Mouse (Mus musculus) bone marrow, adult 2 months (tissue): ENCODE data around the gene Nol4l. TPM values are rescaled to one million over a fixed set of nuclear protein-coding genes. Genes with fewer than 3 reads are reported as not detected.

ENCODE experiments used
- H3K27ac ChIP-seq: fragments of 200-500 bp; 2 replicates; pipeline ENCODE4 v1.5.1; 2012; ENCODE audit warnings: low read depth, mild to moderate bottlenecking, control low read depth, inconsistent platforms, low read length; ENCODE audit not compliant: control insufficient read depth, poor library complexity, insufficient read depth
- H3K4me1 ChIP-seq: fragments of 200-500 bp; 2 replicates; pipeline ENCODE4 v1.6.1; 2011; ENCODE audit warnings: low read length; ENCODE audit not compliant: control insufficient read depth, insufficient read depth
- H3K4me3 ChIP-seq: fragments of 200-500 bp; replicated peaks from 2 replicates; pipeline ENCODE3; 2011; ENCODE audit warnings: mild to moderate bottlenecking, low read depth, low read length, control low read depth; ENCODE audit not compliant: control insufficient read depth
- CTCF ChIP-seq: fragments of 200-500 bp; IDR thresholded peaks from 2 replicates; pipeline ENCODE4 v1.5.1; 2011; ENCODE audit warnings: low read length, control low read depth; ENCODE audit not compliant: control insufficient read depth, insufficient read depth
- POLR2A ChIP-seq: fragments of 200-500 bp; IDR thresholded peaks from 2 replicates; pipeline ENCODE4 v1.6.1; 2011; ENCODE audit warnings: low read depth, mild to moderate bottlenecking, control low read depth, low read length, borderline replicate concordance; ENCODE audit not compliant: control insufficient read depth
- WGBS: fragments of 180-500 bp; shearing (Covaris S2); methylation state at CpG from one replicate; pipeline ENCODE4 v1.1.7; 2018; 5-methylcytosine and 5-hydroxymethylcytosine counted together
- polyA plus RNA-seq: library from polyadenylated mRNA; stranded (reverse); fragments of >200 nt; gene quantifications from 2 replicates; pipeline ENCODE4 v1.2.4, GENCODE M21; 2011; ENCODE audit warnings: low replicate concordance; ENCODE audit not compliant: missing spikeins, insufficient read depth, insufficient read length

Nol4l gene
- polyA plus RNA-seq, 1 experiment = 7.5 TPM

DNA sequence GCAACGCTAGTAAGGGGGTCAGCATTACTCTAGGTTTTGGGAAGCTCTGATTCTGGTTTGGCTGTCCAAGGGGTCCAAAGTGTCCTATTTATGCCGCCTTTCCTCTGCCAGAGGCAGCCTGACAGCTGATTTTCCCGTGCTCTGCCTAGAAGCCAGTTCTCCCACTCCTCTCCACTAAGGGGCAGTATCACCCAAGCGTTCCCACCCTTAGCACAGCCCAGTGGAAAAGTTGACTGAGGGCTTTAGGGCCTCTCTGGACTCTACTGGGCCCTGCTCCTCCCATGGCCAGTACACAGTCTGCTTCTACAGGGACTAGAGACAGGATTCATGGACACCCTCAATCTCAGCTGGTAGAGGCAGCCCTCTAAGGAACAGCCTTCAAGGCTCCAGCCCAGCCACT is 51.2 kb downstream of the Nol4l start:
- no peak for TF ChIP-seq POLR2A
- peak; percentile 90 for TF ChIP-seq CTCF
- WGBS = 13% methylated on average over 4 of the region's 4 CpGs
- Histone ChIP-seq H3K4me3 (no peak overlapping the region), H3K27ac (no peak overlapping the region), H3K4me1 (peaks cover 3% of the 10 kb centered on the region)

GRCm38 (mm10) chr2:153475114-153476112 is 54.4 kb downstream of the Nol4l start:
- H3K4me3 ChIP-seq = no peak overlapping the region
- H3K27ac ChIP-seq = no peak overlapping the region
- no peaks in the 10 kb centered on the region for H3K4me1 ChIP-seq
- TF ChIP-seq POLR2A (no peak), CTCF (no peak)
- 41% methylated on average over 4 of the region's 4 CpGs for WGBS

DNA sequence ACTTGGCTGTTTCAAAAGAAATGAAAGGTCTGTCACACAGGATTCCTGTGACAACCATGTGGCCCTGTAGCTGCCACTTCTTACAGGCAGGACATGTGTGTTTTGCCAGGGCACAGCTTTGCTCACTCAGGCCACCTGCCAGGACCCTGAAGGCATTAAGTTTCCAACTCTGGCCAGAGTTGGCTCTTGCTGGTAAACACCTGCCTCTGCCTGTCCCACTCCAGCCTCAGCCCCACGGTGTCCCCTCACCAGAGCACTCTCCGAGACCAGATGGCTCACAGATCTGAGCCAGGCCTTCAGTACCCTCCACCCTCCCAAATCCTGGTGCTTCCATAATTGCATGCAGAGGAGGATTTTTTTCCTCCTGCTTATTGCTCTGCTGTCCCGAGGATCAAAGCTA is 58.8 kb downstream of the Nol4l start:
- no peak overlapping the region for H3K27ac ChIP-seq
- TF ChIP-seq POLR2A (no peak), CTCF (no peak)
- 79% methylated on average over 3 of the region's 3 CpGs for WGBS
- H3K4me3 ChIP-seq = no peak overlapping the region
- H3K4me1 ChIP-seq = no peaks in the 10 kb centered on the region

GRCm38 (mm10) chr2:153469764-153470163 is 60.0 kb downstream of the Nol4l start:
- TF ChIP-seq CTCF (no peak), POLR2A (no peak)
- H3K27ac ChIP-seq = no peak overlapping the region
- no peak overlapping the region for H3K4me3 ChIP-seq
- no peaks in the 10 kb centered on the region for H3K4me1 ChIP-seq
- 81% methylated on average over 4 of the region's 4 CpGs for WGBS

- Histone ChIP-seq H3K4me3 (no peak overlapping the region), H3K4me1 (no peaks in the 10 kb centered on the region), H3K27ac (no peak overlapping the region)
- 53% methylated on average over 2 of the region's 2 CpGs for WGBS
- TF ChIP-seq POLR2A = no peak
- no peak for TF ChIP-seq CTCF
Measured at GRCm38 (mm10) chr2:153469317-153469716, 60.5 kb downstream of the Nol4l start.

DNA sequence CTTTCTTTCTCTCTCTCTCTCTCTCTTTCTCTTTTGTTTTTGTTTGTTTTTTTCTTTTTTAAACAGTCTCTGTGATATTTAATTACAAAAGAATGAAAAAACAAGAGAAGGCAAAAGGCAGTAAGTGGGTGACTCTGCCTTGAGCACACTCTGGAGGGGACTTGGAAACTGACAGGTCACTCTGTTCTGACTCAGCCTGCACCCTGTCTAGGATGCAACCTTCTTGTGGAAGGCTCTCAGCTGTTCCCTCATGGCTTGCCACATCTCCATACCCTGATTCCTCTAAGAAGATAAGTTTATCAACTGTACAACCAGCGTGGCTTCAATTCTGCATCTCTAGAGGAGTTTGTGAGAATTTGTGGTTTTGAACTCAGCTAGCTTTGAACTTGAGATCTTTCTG is 62.4 kb downstream of the Nol4l start:
- no peak for TF ChIP-seq CTCF
- no peak for TF ChIP-seq POLR2A
- H3K4me1 ChIP-seq = no peaks in the 10 kb centered on the region
- H3K27ac ChIP-seq = no peak overlapping the region
- WGBS = 39% methylated on average over 1 of the region's 1 CpGs
- H3K4me3 ChIP-seq = no peak overlapping the region

DNA sequence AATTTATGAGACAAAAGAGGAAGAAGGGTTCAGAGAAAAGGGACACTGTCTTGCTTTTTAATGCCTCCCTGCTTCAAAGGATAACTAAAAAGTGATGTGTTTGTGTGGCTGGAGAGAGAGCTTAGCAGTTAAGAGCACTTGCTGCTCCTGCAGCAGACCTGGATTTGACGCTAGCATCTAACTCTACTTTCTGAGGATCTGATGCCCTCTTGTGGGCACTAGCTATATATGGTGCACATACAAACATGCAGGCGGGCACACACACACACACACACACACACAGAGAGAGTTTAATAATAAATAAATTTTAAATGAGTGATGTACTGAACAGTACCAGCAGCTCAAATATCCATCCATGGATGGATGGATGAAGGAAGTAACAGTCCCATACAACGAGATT is 66.5 kb downstream of the Nol4l start:
- 88% methylated on average over 3 of the region's 3 CpGs for WGBS
- TF ChIP-seq CTCF (no peak), POLR2A (no peak)

GRCm38 (mm10) chr2:153458022-153458441 is 71.7 kb downstream of the Nol4l start:
- TF ChIP-seq POLR2A (no peak), CTCF (no peak)
- WGBS = 65% methylated on average over 3 of the region's 3 CpGs
- Histone ChIP-seq H3K4me3 (no peak overlapping the region), H3K4me1 (no peaks in the 10 kb centered on the region; the same call in 1 of the 2 replicates), H3K27ac (no peak overlapping the region)

More for the DNA sequence above, 66.5 kb downstream of the Nol4l start:
- Histone ChIP-seq H3K4me1 (no peaks in the 10 kb centered on the region), H3K4me3 (no peak overlapping the region), H3K27ac (no peak overlapping the region)
